Mouse (Mus musculus): ENCODE results near the gene Gstp2.
A peak's percentile ranks its signal among the peaks of the same experiment; 100 is the strongest.

The Gstp2 gene

GRCm38 (mm10) chr19:4004331-4004730 is 41.5 kb downstream of the Gstp2 start:
- DNase-seq: no peak

- no peak for DNase-seq
Observed at GRCm38 (mm10) chr19:4003641-4004040, 42.2 kb downstream of the Gstp2 start.

DNA sequence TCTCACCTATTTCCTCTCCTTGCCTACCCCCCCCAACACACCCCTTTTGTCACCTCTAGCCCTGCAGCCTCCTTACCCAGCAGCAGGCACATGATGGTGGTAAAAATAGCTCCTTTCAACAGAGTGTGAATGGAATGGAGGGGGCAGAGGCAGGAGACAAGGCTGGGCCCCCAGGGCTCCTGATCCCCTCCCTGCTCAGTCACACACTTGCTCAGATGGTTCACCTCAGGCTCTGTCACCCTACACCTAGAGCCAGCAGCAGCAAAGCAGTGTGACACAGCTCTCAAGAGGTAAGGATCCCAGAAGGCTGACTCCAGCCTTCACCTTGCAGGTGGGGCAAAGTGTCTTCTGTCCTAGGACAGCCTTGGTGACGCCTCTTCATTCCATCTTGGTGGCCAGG is 42.7 kb downstream of the Gstp2 start, which contains the start of gene Doc2g:
Doc2g (plus strand) TSS at position 202 of the 400 bp plus-strand sequence.
- DNase-seq: no peak

- no peak for DNase-seq
Observed at GRCm38 (mm10) chr19:4001752-4002151, 44.1 kb downstream of the Gstp2 start.

DNA sequence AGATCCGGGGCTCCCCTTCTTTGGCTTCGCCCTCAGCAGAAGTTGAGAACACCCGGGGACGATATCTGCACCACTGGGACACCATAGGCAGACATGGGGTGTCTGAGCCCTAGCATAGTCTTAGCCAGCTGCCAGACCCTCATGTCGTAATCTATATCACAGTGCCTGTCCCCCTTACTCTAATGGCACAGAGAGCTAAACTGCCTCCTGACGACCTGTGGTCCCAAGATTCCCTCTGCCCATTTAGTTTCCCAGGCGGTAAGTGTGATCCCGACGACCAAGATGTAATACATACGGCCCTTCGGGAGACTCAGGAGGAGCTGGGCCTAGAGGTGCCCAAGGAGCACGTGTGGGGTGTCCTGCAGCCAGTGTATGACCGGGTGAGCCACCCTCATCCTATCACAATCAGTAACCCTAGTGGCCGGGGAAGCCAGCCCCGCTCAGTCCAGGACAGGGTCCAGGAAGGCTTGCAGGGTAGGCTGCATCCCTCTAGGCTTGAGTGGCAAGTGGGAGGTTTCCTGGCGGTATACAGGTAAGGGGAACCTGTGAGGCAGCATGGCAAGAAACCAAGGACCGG is 44.8 kb downstream of the Gstp2 start:
- DNase-seq: no peak

DNA sequence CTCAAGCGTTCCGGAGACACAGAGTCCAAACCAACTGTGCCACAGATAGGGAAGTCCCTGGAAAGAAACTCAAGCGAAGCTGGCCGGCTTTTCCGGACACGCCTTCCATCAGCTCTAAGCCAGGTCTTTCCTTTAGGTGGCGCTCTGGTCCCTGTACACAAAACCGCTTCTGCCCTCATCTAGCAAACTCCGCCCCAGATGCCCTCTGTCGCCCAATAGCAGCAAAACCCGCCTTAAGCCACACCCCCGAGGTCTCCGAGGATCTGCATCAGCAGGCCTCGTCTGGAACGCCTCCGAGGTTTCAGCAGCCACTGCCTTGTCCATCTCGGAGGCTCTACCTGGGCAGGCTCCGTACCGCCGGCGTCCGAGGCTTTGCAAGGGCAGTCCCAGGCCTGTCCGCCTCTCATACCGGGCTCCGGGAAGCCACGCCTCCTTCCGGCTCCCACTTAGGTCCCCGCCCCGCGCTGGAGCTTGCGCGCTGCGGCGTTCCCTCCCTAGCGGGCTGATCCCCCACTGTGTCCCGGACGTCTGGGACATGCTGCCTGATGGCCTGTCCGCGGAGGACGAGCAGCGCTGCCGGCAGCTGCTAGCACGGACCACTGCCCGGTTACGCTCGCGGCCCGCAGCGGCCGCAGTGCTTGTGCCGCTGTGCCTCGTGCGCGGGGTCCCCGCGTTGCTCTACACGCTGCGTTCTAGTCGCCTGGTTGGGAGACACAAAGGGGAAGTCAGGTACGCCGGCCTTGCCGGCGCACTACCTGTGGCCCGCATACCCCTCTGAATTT is 45.5 kb downstream of the Gstp2 start, which contains the start of the genes Nudt8 and Gm49405:
Nudt8 (plus strand) TSS at position 462 of the 782 bp plus-strand sequence.
Gm49405 (plus strand) TSS at position 508 of the 782 bp plus-strand sequence.
- peak; percentile 99 for DNase-seq

GRCm38 (mm10) chr19:3999121-3999730 is 46.6 kb downstream of the Gstp2 start:
- no peak for DNase-seq

DNA sequence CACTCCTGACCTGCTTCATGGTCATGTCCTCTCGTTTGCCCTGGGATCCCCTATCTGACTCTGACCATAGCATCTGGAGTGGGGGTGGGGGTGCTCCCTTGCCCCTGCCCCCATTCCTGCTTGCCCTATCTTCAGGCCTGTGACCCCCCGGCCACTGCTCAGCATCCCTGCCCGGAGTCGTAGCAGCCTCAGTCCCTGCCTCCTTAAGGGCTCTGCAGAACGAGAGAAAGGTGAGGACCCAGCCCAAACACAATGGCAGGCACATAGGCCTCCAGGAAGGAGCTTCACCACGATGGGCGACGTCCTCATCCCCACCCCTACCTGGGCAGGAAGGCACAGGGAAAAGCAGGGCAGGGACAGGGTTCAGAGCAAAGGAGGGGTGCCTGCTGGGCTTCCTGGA is 47.5 kb downstream of the Gstp2 start:
- DNase-seq: no peak

- no peak for DNase-seq
Observed at GRCm38 (mm10) chr19:3997231-3997630, 48.6 kb downstream of the Gstp2 start.

- no peak for DNase-seq
Observed at GRCm38 (mm10) chr19:3996747-3997146, 49.1 kb downstream of the Gstp2 start.

DNA sequence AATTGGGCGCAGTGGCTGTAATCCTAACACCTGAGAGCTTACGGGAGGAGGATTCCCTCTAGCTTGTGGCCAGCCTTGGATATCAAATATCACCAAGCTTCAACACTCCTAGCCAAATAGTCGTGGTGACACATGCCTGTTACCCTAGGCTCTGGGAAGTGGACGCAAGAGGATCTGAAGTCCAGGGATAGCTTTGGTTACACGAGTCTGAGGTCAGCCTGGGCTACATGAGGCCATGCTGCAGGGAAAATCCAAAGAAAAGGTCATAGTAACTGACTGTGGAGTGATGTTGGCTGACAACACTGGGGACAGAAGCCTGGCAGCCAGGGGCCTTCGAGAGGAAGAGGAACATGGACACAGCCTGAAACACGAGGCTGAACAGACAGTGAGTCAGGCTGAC is 49.7 kb downstream of the Gstp2 start:
- DNase-seq: no peak

DNA sequence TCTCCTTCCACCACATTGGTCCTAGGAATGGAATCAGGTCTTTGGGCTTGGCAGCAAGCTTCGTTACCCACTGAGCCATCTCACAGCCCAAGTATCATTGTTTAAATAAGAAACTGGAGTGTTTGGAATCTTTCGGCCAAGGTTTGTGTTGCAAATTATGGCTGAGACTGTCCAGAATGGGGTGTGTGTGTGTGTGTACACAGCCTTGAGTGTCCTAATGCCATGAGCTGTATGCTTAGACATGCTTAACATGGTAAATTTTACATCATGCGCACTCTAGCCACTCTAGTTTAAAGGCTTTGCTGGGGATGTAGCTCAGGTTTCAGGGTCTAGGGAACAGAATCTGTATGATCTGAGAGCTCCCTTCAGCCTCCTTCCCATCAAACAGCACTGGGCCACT is 50.3 kb downstream of the Gstp2 start:
- no peak for DNase-seq

GRCm38 (mm10) chr19:3994932-3995331 is 50.9 kb downstream of the Gstp2 start:
- DNase-seq: no peak

DNA sequence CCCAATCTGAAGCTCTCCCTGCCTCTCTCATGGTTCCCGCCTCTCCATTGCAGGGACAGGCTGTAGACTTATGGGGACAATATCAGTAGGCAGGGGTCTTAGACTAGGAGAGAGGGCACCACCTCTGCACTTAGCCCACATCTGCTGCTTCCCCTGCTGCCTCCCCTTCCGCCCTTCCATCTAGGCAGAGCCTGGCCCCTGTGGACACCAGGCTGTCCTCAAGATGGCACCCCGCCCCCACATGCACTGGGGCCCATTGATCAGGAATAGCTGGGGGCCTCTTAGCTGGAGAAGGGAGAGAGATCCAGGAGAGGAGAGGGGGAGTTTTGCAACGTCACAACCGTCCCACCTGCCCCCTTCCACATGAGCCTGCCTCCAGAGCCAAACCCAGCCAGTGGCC is 53.4 kb downstream of the Gstp2 start, which contains the start of gene Tbx10:
Tbx10 (plus strand) TSS at position 337 of the 400 bp plus-strand sequence.
- no peak for DNase-seq

GRCm38 (mm10) chr19:3991966-3992365 is 53.9 kb downstream of the Gstp2 start:
- DNase-seq: no peak

DNA sequence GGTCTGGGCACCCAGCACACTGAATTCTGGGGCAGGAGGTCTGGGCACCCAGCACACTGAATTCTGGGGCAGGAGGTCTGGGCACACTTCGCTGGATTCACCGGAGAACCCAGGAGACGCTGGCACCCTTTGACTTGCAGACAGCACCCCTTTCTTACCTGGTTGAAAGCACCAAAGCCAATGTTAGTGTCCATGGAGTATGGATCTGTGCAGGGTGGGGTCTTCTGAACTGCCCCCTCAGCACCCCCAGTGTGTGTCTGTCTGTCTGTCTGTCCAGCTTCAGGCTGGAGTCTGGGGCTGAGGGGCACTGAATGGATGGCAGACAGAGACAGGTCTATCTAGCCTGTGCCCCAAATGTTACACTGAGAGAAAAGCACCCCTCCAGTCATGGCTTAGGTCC is 54.3 kb downstream of the Gstp2 start:
- DNase-seq: no peak

DNA sequence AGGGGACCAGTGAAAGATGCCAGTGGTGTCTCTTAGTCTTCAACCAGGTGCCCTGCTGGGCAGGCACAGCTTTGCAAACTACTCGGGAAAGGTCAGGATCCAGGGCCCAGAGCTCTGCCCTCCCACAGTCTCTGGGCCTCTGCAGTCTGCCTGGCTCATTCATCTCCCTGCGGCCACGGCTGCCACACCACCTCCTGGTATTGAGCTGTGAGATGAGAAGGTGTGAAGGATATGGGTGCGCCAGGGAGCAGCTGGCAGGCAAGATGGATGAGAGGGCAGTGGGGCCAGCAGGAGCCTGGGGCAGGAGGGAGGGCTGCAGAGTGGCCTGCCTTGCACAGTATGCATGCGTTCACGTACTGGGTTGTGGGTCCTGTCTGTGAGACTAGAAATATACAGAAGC is 55.0 kb downstream of the Gstp2 start:
- no peak for DNase-seq
